Mouse (Mus musculus): ENCODE results near the gene Olfr1484. TPM values are rescaled to one million over a fixed set of nuclear protein-coding genes. Genes with fewer than 3 reads are reported as not detected.
"Not testable (repeated sequence)": the region's sequence is repeated elsewhere in the genome, so short reads cannot be mapped to it uniquely, and the experiment has no call there.

Olfr1484 gene
- total RNA-seq (2012; rRNA removed): not detected in 2 replicates
- not detected for polyA plus RNA-seq (2012; ENCODE audit: insufficient read depth in 1 of 2, insufficient read length in 2 of 2, low read depth in 1 of 2, low replicate concordance in 2 of 2, missing spikeins in 1 of 2)

DNA sequence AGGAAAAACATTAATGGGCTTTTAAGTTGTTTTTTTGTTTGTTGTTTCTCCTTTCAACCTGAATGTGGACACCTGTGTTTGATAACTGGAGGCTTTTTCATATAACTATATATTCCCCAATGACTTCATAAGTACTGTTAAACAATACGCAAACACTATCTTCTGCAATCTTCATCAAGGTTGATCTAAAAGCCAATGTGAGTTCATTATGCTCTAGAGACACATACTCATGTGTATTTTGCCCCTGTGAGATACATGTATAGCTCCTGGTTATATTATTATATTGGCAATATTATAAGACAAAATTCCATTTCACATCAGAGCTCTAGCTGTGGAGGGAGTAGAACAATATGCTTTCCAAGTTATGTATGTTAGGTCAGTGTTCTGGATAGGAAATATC is at the start of gene Olfr1484:
TSS of gene Olfr1484 (plus strand) at position 301 of the 400 bp plus-strand sequence.
- no peak within 1 kb of the TSS for H3K4me3 ChIP-seq (ENCODE audit: control insufficient read depth in 1 of 2, insufficient read depth in 1 of 2, low read depth in 2 of 2, low read length in 2 of 2)
- H3K9ac ChIP-seq (ENCODE audit: control insufficient read depth, low read depth, low read length, poor library complexity, severe bottlenecking): no peak within 1 kb of the TSS
- TF ChIP-seq ETS1 (IDR thresholded peaks at IDR 0.05; ENCODE audit: low read depth, low read length) (no peak), KAT2A (conservative IDR thresholded peaks at IDR 0.05; ENCODE audit: low read depth, low read length) (no peak), SMC3 (IDR thresholded peaks at IDR 0.05; ENCODE audit: low read depth, low read length) (no peak)
- no peaks in the 10 kb centered on the region for H3K36me3 ChIP-seq (ENCODE audit: control insufficient read depth in 1 of 2, insufficient read depth in 2 of 2, low read length in 2 of 2)
- no peak within 1 kb of the TSS for H3K27ac ChIP-seq (ENCODE audit: control insufficient read depth, low read depth, low read length)
- no peak for DNase-seq (ENCODE audit: low read depth, low spot score)
- H3K9me3 ChIP-seq (replicated peaks; ENCODE audit: insufficient read depth, low read length): no peaks in the 10 kb centered on the region
- H3K27me3 ChIP-seq (ENCODE audit: control insufficient read depth in 1 of 2, insufficient read depth in 2 of 2, low read length in 2 of 2): no peaks in the 10 kb centered on the region
- no peaks in the 10 kb centered on the region for H3K4me1 ChIP-seq (ENCODE audit: control insufficient read depth in 1 of 2, insufficient read depth in 2 of 2, low read length in 2 of 2)
- H3K79me2 ChIP-seq (ENCODE audit: control insufficient read depth, insufficient read depth, low read length, poor library complexity): no peaks in the 10 kb centered on the region

DNA sequence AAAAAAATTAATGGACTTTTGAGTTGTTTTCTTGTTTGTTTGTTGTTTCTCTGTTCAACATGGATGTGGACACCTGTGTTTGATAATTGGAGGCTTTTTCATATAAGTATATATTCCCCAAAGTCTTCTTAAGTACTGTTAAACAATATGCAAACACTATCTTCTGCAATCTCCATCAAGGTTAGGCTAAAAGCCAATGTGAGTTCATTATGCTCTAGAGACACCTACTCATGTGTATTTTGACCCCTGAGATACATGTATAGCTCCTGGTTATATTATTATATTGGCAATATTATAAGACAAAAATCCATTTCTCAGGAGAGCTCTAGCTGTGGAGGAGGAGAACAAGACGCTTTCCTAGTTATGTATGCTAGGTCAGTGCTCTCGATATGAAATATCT is 33.8 kb downstream of the Olfr1484 start, which contains the start of gene Olfr1487:
TSS of gene Olfr1487 (plus strand) at position 301 of the 400 bp plus-strand sequence.
- DNase-seq (ENCODE audit: low read depth, low spot score); H3K79me2 ChIP-seq (ENCODE audit: control insufficient read depth, insufficient read depth, low read length, poor library complexity); H3K27me3 ChIP-seq (ENCODE audit: control insufficient read depth in 1 of 2, insufficient read depth in 2 of 2, low read length in 2 of 2); H3K4me3 ChIP-seq (ENCODE audit: control insufficient read depth in 1 of 2, insufficient read depth in 1 of 2, low read depth in 2 of 2, low read length in 2 of 2); H3K27ac ChIP-seq (ENCODE audit: control insufficient read depth, low read depth, low read length); H3K4me1 ChIP-seq (ENCODE audit: control insufficient read depth in 1 of 2, insufficient read depth in 2 of 2, low read length in 2 of 2); H3K36me3 ChIP-seq (ENCODE audit: control insufficient read depth in 1 of 2, insufficient read depth in 2 of 2, low read length in 2 of 2); H3K9ac ChIP-seq (ENCODE audit: control insufficient read depth, low read depth, low read length, poor library complexity, severe bottlenecking); H3K9me3 ChIP-seq (replicated peaks; ENCODE audit: insufficient read depth, low read length): not testable (repeated sequence)

DNA sequence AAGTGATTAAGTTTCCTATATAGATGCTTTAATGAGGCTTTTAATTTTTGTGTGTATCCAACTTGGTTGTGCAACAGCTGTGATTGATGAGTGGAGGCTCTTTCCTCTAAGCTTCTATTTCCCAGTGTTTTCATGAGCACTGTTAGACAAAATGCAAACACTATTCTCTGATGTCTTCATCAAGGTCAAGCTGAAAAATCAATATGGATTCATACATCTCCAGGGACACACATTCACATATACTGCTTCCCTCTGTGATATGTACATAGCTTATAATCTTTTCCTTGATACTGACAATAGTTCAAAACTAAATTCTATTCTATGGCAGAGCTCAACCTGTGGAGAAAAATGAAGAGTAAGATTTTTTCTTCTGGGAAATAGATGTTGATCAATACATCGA is 48.0 kb downstream of the Olfr1484 start, which contains the start of gene Olfr1489:
TSS of gene Olfr1489 (plus strand) at position 301 of the 400 bp plus-strand sequence.
- H3K27ac ChIP-seq (ENCODE audit: control insufficient read depth, low read depth, low read length): no peak within 1 kb of the TSS
- TF ChIP-seq BHLHE40 (IDR thresholded peaks at IDR 0.05; ENCODE audit: borderline replicate concordance, low read depth, low read length): no peak
- no peak for TF ChIP-seq ZMIZ1 (IDR thresholded peaks at IDR 0.05; ENCODE audit: low read depth, low read length)
- no peak for TF ChIP-seq POLR2AphosphoS2 (IDR thresholded peaks at IDR 0.05; ENCODE audit: low read length)
- no peak for TF ChIP-seq UBTF (IDR thresholded peaks at IDR 0.05; ENCODE audit: borderline replicate concordance, insufficient read depth, low read depth, low read length)
- no peak for TF ChIP-seq ZNF384 (IDR thresholded peaks at IDR 0.05; ENCODE audit: low read depth, low read length)
- TF ChIP-seq ZKSCAN1 (IDR thresholded peaks at IDR 0.05; ENCODE audit: low read depth, low read length): no peak
- H3K9ac ChIP-seq (ENCODE audit: control insufficient read depth, low read depth, low read length, poor library complexity, severe bottlenecking): no peak within 1 kb of the TSS

More for the DNA sequence above, 48.0 kb downstream of the Olfr1484 start, which contains the start of gene Olfr1489:
- Histone ChIP-seq H3K4me1 (ENCODE audit: control insufficient read depth in 1 of 2, insufficient read depth in 2 of 2, low read length in 2 of 2) (no peaks in the 10 kb centered on the region), H3K79me2 (ENCODE audit: control insufficient read depth, insufficient read depth, low read length, poor library complexity) (no peaks in the 10 kb centered on the region), H3K27me3 (ENCODE audit: control insufficient read depth in 1 of 2, insufficient read depth in 2 of 2, low read length in 2 of 2) (no peaks in the 10 kb centered on the region), H3K36me3 (ENCODE audit: control insufficient read depth in 1 of 2, insufficient read depth in 2 of 2, low read length in 2 of 2) (no peaks in the 10 kb centered on the region), H3K4me3 (ENCODE audit: control insufficient read depth in 1 of 2, insufficient read depth in 1 of 2, low read depth in 2 of 2, low read length in 2 of 2) (no peak within 1 kb of the TSS), H3K9me3 (replicated peaks; ENCODE audit: insufficient read depth, low read length) (no peaks in the 10 kb centered on the region)
- DNase-seq (ENCODE audit: low read depth, low spot score): no peak

Other genes with a start within 250 kb of the Olfr1484 start
- gene Olfr1466, start 244.6 kb upstream of the Olfr1484 start, total RNA-seq (2012; rRNA removed): not detected in 2 replicates
- not detected for gene Olfr1466, start 244.6 kb upstream of the Olfr1484 start, polyA plus RNA-seq (2012; ENCODE audit: insufficient read depth in 1 of 2, insufficient read length in 2 of 2, low read depth in 1 of 2, low replicate concordance in 2 of 2, missing spikeins in 1 of 2)
- not detected in 2 replicates for gene Olfr1467, start 221.3 kb upstream of the Olfr1484 start, total RNA-seq (2012; rRNA removed)
- gene Olfr1467, start 221.3 kb upstream of the Olfr1484 start, polyA plus RNA-seq (2012; ENCODE audit: insufficient read depth in 1 of 2, insufficient read length in 2 of 2, low read depth in 1 of 2, low replicate concordance in 2 of 2, missing spikeins in 1 of 2): not detected
- not detected in 2 replicates for gene Olfr1469, start 175.7 kb upstream of the Olfr1484 start, total RNA-seq (2012; rRNA removed)
- not detected for gene Olfr1469, start 175.7 kb upstream of the Olfr1484 start, polyA plus RNA-seq (2012; ENCODE audit: insufficient read depth in 1 of 2, insufficient read length in 2 of 2, low read depth in 1 of 2, low replicate concordance in 2 of 2, missing spikeins in 1 of 2)
- gene Olfr1471, start 140.1 kb upstream of the Olfr1484 start, total RNA-seq (2012; rRNA removed): not detected in 2 replicates
- gene Olfr1471, start 140.1 kb upstream of the Olfr1484 start, polyA plus RNA-seq (2012; ENCODE audit: insufficient read depth in 1 of 2, insufficient read length in 2 of 2, low read depth in 1 of 2, low replicate concordance in 2 of 2, missing spikeins in 1 of 2): not detected
- gene Olfr1472, start 127.4 kb upstream of the Olfr1484 start, total RNA-seq (2012; rRNA removed): not detected in 2 replicates
- gene Olfr1472, start 127.4 kb upstream of the Olfr1484 start, polyA plus RNA-seq (2012; ENCODE audit: insufficient read depth in 1 of 2, insufficient read length in 2 of 2, low read depth in 1 of 2, low replicate concordance in 2 of 2, missing spikeins in 1 of 2): not detected
- gene Olfr1474, start 113.9 kb upstream of the Olfr1484 start, total RNA-seq (2012; rRNA removed): not detected in 2 replicates
- not detected for gene Olfr1474, start 113.9 kb upstream of the Olfr1484 start, polyA plus RNA-seq (2012; ENCODE audit: insufficient read depth in 1 of 2, insufficient read length in 2 of 2, low read depth in 1 of 2, low replicate concordance in 2 of 2, missing spikeins in 1 of 2)
- gene Olfr1475, start 103.3 kb upstream of the Olfr1484 start, total RNA-seq (2012; rRNA removed): not detected in 2 replicates
- not detected for gene Olfr1475, start 103.3 kb upstream of the Olfr1484 start, polyA plus RNA-seq (2012; ENCODE audit: insufficient read depth in 1 of 2, insufficient read length in 2 of 2, low read depth in 1 of 2, low replicate concordance in 2 of 2, missing spikeins in 1 of 2)
- not detected in 2 replicates for gene Olfr1477, start 83.0 kb upstream of the Olfr1484 start, total RNA-seq (2012; rRNA removed)
- gene Olfr1477, start 83.0 kb upstream of the Olfr1484 start, polyA plus RNA-seq (2012; ENCODE audit: insufficient read depth in 1 of 2, insufficient read length in 2 of 2, low read depth in 1 of 2, low replicate concordance in 2 of 2, missing spikeins in 1 of 2): not detected
- not detected in 2 replicates for gene Olfr1480, start 55.6 kb upstream of the Olfr1484 start, total RNA-seq (2012; rRNA removed)
- not detected for gene Olfr1480, start 55.6 kb upstream of the Olfr1484 start, polyA plus RNA-seq (2012; ENCODE audit: insufficient read depth in 1 of 2, insufficient read length in 2 of 2, low read depth in 1 of 2, low replicate concordance in 2 of 2, missing spikeins in 1 of 2)
- gene Olfr1487, start 33.9 kb downstream of the Olfr1484 start, total RNA-seq (2012; rRNA removed): not detected in 2 replicates
- not detected for gene Olfr1487, start 33.9 kb downstream of the Olfr1484 start, polyA plus RNA-seq (2012; ENCODE audit: insufficient read depth in 1 of 2, insufficient read length in 2 of 2, low read depth in 1 of 2, low replicate concordance in 2 of 2, missing spikeins in 1 of 2)
- not detected in 2 replicates for gene Olfr1489, start 48.1 kb downstream of the Olfr1484 start, total RNA-seq (2012; rRNA removed)
- gene Olfr1489, start 48.1 kb downstream of the Olfr1484 start, polyA plus RNA-seq (2012; ENCODE audit: insufficient read depth in 1 of 2, insufficient read length in 2 of 2, low read depth in 1 of 2, low replicate concordance in 2 of 2, missing spikeins in 1 of 2): not detected
- gene Olfr1490, start 67.6 kb downstream of the Olfr1484 start, total RNA-seq (2012; rRNA removed): not detected in 2 replicates
- gene Olfr1490, start 67.6 kb downstream of the Olfr1484 start, polyA plus RNA-seq (2012; ENCODE audit: insufficient read depth in 1 of 2, insufficient read length in 2 of 2, low read depth in 1 of 2, low replicate concordance in 2 of 2, missing spikeins in 1 of 2): not detected
- gene Olfr1491, start 113.8 kb downstream of the Olfr1484 start, total RNA-seq (2012; rRNA removed): not detected in 2 replicates
- gene Olfr1491, start 113.8 kb downstream of the Olfr1484 start, polyA plus RNA-seq (2012; ENCODE audit: insufficient read depth in 1 of 2, insufficient read length in 2 of 2, low read depth in 1 of 2, low replicate concordance in 2 of 2, missing spikeins in 1 of 2): not detected
- gene Olfr1493-ps1, start 139.8 kb downstream of the Olfr1484 start, total RNA-seq (2012; rRNA removed): not detected in 2 replicates
- not detected for gene Olfr1493-ps1, start 139.8 kb downstream of the Olfr1484 start, polyA plus RNA-seq (2012; ENCODE audit: insufficient read depth in 1 of 2, insufficient read length in 2 of 2, low read depth in 1 of 2, low replicate concordance in 2 of 2, missing spikeins in 1 of 2)
- gene Olfr1494, start 156.2 kb downstream of the Olfr1484 start, total RNA-seq (2012; rRNA removed): not detected in 2 replicates
- gene Olfr1494, start 156.2 kb downstream of the Olfr1484 start, polyA plus RNA-seq (2012; ENCODE audit: insufficient read depth in 1 of 2, insufficient read length in 2 of 2, low read depth in 1 of 2, low replicate concordance in 2 of 2, missing spikeins in 1 of 2): not detected
- not detected in 2 replicates for gene Olfr1495, start 181.1 kb downstream of the Olfr1484 start, total RNA-seq (2012; rRNA removed)
- gene Olfr1495, start 181.1 kb downstream of the Olfr1484 start, polyA plus RNA-seq (2012; ENCODE audit: insufficient read depth in 1 of 2, insufficient read length in 2 of 2, low read depth in 1 of 2, low replicate concordance in 2 of 2, missing spikeins in 1 of 2): not detected
- not detected in 2 replicates for gene Olfr1496, start 194.4 kb downstream of the Olfr1484 start, total RNA-seq (2012; rRNA removed)
- gene Olfr1496, start 194.4 kb downstream of the Olfr1484 start, polyA plus RNA-seq (2012; ENCODE audit: insufficient read depth in 1 of 2, insufficient read length in 2 of 2, low read depth in 1 of 2, low replicate concordance in 2 of 2, missing spikeins in 1 of 2): not detected
- gene Olfr1497, start 214.7 kb downstream of the Olfr1484 start, total RNA-seq (2012; rRNA removed): not detected in 2 replicates
- gene Olfr1497, start 214.7 kb downstream of the Olfr1484 start, polyA plus RNA-seq (2012; ENCODE audit: insufficient read depth in 1 of 2, insufficient read length in 2 of 2, low read depth in 1 of 2, low replicate concordance in 2 of 2, missing spikeins in 1 of 2): not detected
- gene Olfr1499, start 235.9 kb downstream of the Olfr1484 start, total RNA-seq (2012; rRNA removed): not detected in 2 replicates
- gene Olfr1499, start 235.9 kb downstream of the Olfr1484 start, polyA plus RNA-seq (2012; ENCODE audit: insufficient read depth in 1 of 2, insufficient read length in 2 of 2, low read depth in 1 of 2, low replicate concordance in 2 of 2, missing spikeins in 1 of 2): not detected
- not detected in 2 replicates for gene Olfr1500, start 247.0 kb downstream of the Olfr1484 start, total RNA-seq (2012; rRNA removed)
- gene Olfr1500, start 247.0 kb downstream of the Olfr1484 start, polyA plus RNA-seq (2012; ENCODE audit: insufficient read depth in 1 of 2, insufficient read length in 2 of 2, low read depth in 1 of 2, low replicate concordance in 2 of 2, missing spikeins in 1 of 2): not detected

Data from MEL (cell line).